Mouse (Mus musculus): Measurements from ENCODE around the gene Ndnf. TPM values are rescaled to one million over a fixed set of nuclear protein-coding genes. Genes with fewer than 3 reads are reported as not detected.

The Ndnf gene
- 0.29 and 0.69 TPM in 2 replicates for total RNA-seq (2023)

DNA sequence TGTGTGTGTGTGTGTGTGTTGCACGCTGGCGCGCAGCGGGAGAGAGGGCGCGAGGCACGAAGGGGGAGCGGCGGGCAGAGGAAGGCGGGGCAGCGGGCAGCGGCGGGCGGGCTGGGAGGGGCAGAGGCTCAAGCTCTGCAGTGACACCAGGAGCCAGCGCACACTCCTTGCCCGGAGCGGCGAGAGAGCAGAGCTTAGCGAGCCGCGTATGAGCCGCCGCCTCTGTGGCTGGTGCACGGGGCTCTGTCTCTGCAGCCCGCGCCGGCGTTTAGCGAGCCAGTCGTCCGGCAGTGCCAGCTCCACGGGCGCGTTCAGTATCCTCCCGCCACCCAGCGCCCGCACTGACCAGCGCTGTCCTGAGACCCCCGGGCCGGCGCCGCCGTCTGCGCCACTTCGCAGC is at the start of gene Ndnf:
Gene Ndnf (plus strand): TSS at position 140 of the 400 bp plus-strand sequence.

Other genes starting within 250 kb of the Ndnf start
- gene Tnip3, start 146.3 kb upstream of the Ndnf start, total RNA-seq (2023): 1.3 and 3.5 TPM in 2 replicates
- 0.75 and 1.2 TPM in 2 replicates for gene Prdm5, start 107.4 kb downstream of the Ndnf start, total RNA-seq (2023)